23 mouse cellular contexts compared by ENCODE assay signal in genomic region chr3:152923530-152923929, GRCm38 (mm10). TPM values are rescaled to one million over a fixed set of nuclear protein-coding genes. Genes with fewer than 3 reads are reported as not detected.
DNase-seq lines count a peak whose midpoint lies in the region; ATAC-seq and TF ChIP-seq lines count a peak whose summit lies in the region.
"Had no signal": no experiment of that assay in that cellular context is flagged by ENCODE, and none has a peak within 500 bp of the region (broad histone marks: within the 10 kb centered on the region; RNA-seq: fewer than 3 reads in every experiment).

No protein-coding gene starts in this region.

- H3K9ac ChIP-seq in liver, postnatal 0 days (replicated peaks): no peak overlapping the region
- H3K9ac ChIP-seq in liver, embryonic 11.5 days (ENCODE audit: low read depth, low read length): no peak overlapping the region
- H3K9ac ChIP-seq in intestine, embryonic 16.5 days (ENCODE audit: low read depth, low read length): no peak overlapping the region
- H3K9ac ChIP-seq in midbrain, postnatal 0 days (replicated peaks; ENCODE audit: low read length, poor library complexity, severe bottlenecking): no peak overlapping the region
- H3K9ac ChIP-seq: embryonic facial prominence, embryonic 13.5 days had no signal

- ATAC-seq in liver, postnatal 0 days: no peak
- ATAC-seq in liver, embryonic 11.5 days (replicated peaks; ENCODE audit: low FRiP score): no peak
- no peak for ATAC-seq in intestine, embryonic 16.5 days
- ATAC-seq in midbrain, postnatal 0 days (ENCODE audit: low FRiP score): 0 out of 2 replicates have a peak, but pooled peaks have one; percentile 41
- ATAC-seq: forebrain, embryonic 16.5 days; inflammation-experienced regulatory T-cells, adult 6 months had no signal

- peak overlapping the region; percentile 3; the same call in 1 of the 2 replicates for H3K4me2 ChIP-seq in liver, postnatal 0 days (ENCODE audit: low read depth, low read length)
- H3K4me2 ChIP-seq in liver, embryonic 11.5 days: no peak overlapping the region
- peak overlapping the region; percentile 26; the same call in 1 of the 2 replicates for H3K4me2 ChIP-seq in intestine, embryonic 16.5 days (ENCODE audit: low read depth, low read length)
- no peak overlapping the region for H3K4me2 ChIP-seq in midbrain, postnatal 0 days (ENCODE audit: low read depth, low read length, poor library complexity, severe bottlenecking)
- H3K4me2 ChIP-seq: embryonic facial prominence, embryonic 13.5 days; heart, embryonic 11.5 days had no signal

- no peaks in the 10 kb centered on the region for H3K9me3 ChIP-seq in liver, postnatal 0 days (ENCODE audit: low read length)
- H3K9me3 ChIP-seq in liver, embryonic 11.5 days (ENCODE audit: control insufficient read depth, low read length): no peaks in the 10 kb centered on the region
- no peaks in the 10 kb centered on the region for H3K9me3 ChIP-seq in intestine, embryonic 16.5 days (ENCODE audit: control insufficient read depth, low read length)
- H3K9me3 ChIP-seq in midbrain, postnatal 0 days (ENCODE audit: low read length): no peaks in the 10 kb centered on the region
- H3K9me3 ChIP-seq: embryonic facial prominence, embryonic 13.5 days; limb, embryonic 10.5 days; megakaryocyte, embryonic 14.5 days had no signal

- H3K4me3 ChIP-seq in liver, postnatal 0 days (ENCODE audit: low read depth, low read length): no peak overlapping the region
- no peak overlapping the region for H3K4me3 ChIP-seq in liver, embryonic 11.5 days (ENCODE audit: low read depth, low read length)
- H3K4me3 ChIP-seq in intestine, embryonic 16.5 days (ENCODE audit: low read length): no peak overlapping the region
- no peak overlapping the region for H3K4me3 ChIP-seq in midbrain, postnatal 0 days (ENCODE audit: low read depth, low read length)
- H3K4me3 ChIP-seq: embryonic facial prominence, embryonic 13.5 days; limb, embryonic 10.5 days; megakaryocyte, embryonic 14.5 days; myocyte had no signal

- H3K27me3 ChIP-seq in liver, postnatal 0 days (ENCODE audit: insufficient read depth, low read length): no peaks in the 10 kb centered on the region
- no peaks in the 10 kb centered on the region for H3K27me3 ChIP-seq in liver, embryonic 11.5 days (replicated peaks; ENCODE audit: control insufficient read depth, insufficient read depth, low read length)
- H3K27me3 ChIP-seq in intestine, embryonic 16.5 days (replicated peaks; ENCODE audit: control insufficient read depth, insufficient read depth, low read length): no peaks in the 10 kb centered on the region
- no peaks in the 10 kb centered on the region for H3K27me3 ChIP-seq in midbrain, postnatal 0 days (ENCODE audit: insufficient read depth, low read length)
- H3K27me3 ChIP-seq: embryonic facial prominence, embryonic 13.5 days had no signal

- no peak overlapping the region for H3K27ac ChIP-seq in liver, postnatal 0 days (ENCODE audit: low read depth)
- H3K27ac ChIP-seq in liver, embryonic 11.5 days (ENCODE audit: low read depth, low read length): no peak overlapping the region
- H3K27ac ChIP-seq in intestine, embryonic 16.5 days (ENCODE audit: low read length): no peak overlapping the region
- H3K27ac ChIP-seq in midbrain, postnatal 0 days (ENCODE audit: low read depth, low read length): no peak overlapping the region
- H3K27ac ChIP-seq: embryonic facial prominence, embryonic 13.5 days; limb, embryonic 10.5 days had no signal

- no peaks in the 10 kb centered on the region; the same call in none of the 2 replicates for H3K4me1 ChIP-seq in liver, postnatal 0 days (ENCODE audit: insufficient read depth)
- peaks cover 20% of the 10 kb centered on the region for H3K4me1 ChIP-seq in liver, embryonic 11.5 days (replicated peaks; ENCODE audit: control insufficient read depth, insufficient read depth, low read length)
- H3K4me1 ChIP-seq in intestine, embryonic 16.5 days (ENCODE audit: control insufficient read depth, insufficient read depth, low read length): no peaks in the 10 kb centered on the region
- peaks cover 3% of the 10 kb centered on the region; the same call in 1 of the 2 replicates for H3K4me1 ChIP-seq in midbrain, postnatal 0 days (ENCODE audit: insufficient read depth, low read length)

- TF ChIP-seq EP300 in liver, postnatal 0 days (IDR thresholded peaks at IDR 0.05; ENCODE audit: low read depth): no peak

- TF ChIP-seq POLR2A in brain, embryonic 14.5 days (IDR thresholded peaks at IDR 0.05; ENCODE audit: borderline replicate concordance, extremely low read depth, insufficient read depth, insufficient read length, poor library complexity, severe bottlenecking): no peak

- no peak for DNase-seq in liver, postnatal 0 days
- DNase-seq in liver, embryonic 11.5 days (ENCODE audit: low spot score): no peak
- DNase-seq in brain, embryonic 14.5 days (ENCODE audit: low read depth): peak; percentile 46
- DNase-seq in midbrain, postnatal 0 days (ENCODE audit: low spot score): no peak
- DNase-seq in gastrocnemius, postnatal 36 days: no peak
- no peak for DNase-seq in spleen, postnatal 4 days (ENCODE audit: low spot score in 2 of 2)
- DNase-seq: adrenal gland, adult 8-10 months; cerebellum, adult 9-11 months; heart, postnatal 10 days; kidney, postnatal 10 days; lung, adult 2 months; right cerebral cortex, postnatal 25 days; thymus, postnatal 25 days had no signal

- H3K36me3 ChIP-seq in liver, postnatal 0 days (replicated peaks; ENCODE audit: insufficient read depth, low read length): no peaks in the 10 kb centered on the region
- no peaks in the 10 kb centered on the region for H3K36me3 ChIP-seq in liver, embryonic 11.5 days (ENCODE audit: control insufficient read depth, insufficient read depth, low read length)
- H3K36me3 ChIP-seq in intestine, embryonic 16.5 days (ENCODE audit: control insufficient read depth, insufficient read depth, low read length): no peaks in the 10 kb centered on the region
- no peaks in the 10 kb centered on the region for H3K36me3 ChIP-seq in midbrain, postnatal 0 days (ENCODE audit: insufficient read depth, low read length)
- H3K36me3 ChIP-seq: embryonic facial prominence, embryonic 13.5 days; limb, embryonic 10.5 days had no signal

- intact Hi-C loops in gastrocnemius, postnatal 36 days (cut with DNase I): no loop called here

- 64% methylated on average over 15 of the region's 15 CpGs for WGBS in liver, postnatal 0 days (ENCODE audit: insufficient replicate concordance)
- WGBS in liver, embryonic 11.5 days: 69% methylated on average over 15 of the region's 15 CpGs
- WGBS in intestine, embryonic 16.5 days: 29% methylated on average over 15 of the region's 15 CpGs
- 58% methylated on average over 15 of the region's 15 CpGs for WGBS in midbrain, postnatal 0 days

- no peak for TF ChIP-seq CTCF in liver, postnatal 0 days (IDR thresholded peaks at IDR 0.05; ENCODE audit: low read depth)
- no peak for TF ChIP-seq CTCF in brain, embryonic 14.5 days (IDR thresholded peaks at IDR 0.05; ENCODE audit: borderline replicate concordance, extremely low read depth, insufficient read depth, insufficient read length)
- no peak for TF ChIP-seq CTCF in midbrain, postnatal 0 days (IDR thresholded peaks at IDR 0.05)

RNA-seq across cellular contexts. Expression of gene St6galnac5, which starts 58.5 kb away (rescaled TPM):
- 0.02 TPM in 1 of 2 replicates, not detected in the other for polyA plus RNA-seq in liver, postnatal 0 days (2015; fragmentation: Nextera tagmentation; extraction: Ambion mirVana)
- 0.43 and 0.66 TPM in 2 replicates for polyA plus RNA-seq in liver, embryonic 11.5 days (2014; fragmentation: Nextera tagmentation; extraction: Ambion mirVana)
- polyA plus RNA-seq in brain, embryonic 14.5 days (2012; rRNA removed): 17.7 and 24.4 TPM in 2 replicates
- 0.28 and 0.58 TPM in 2 replicates for polyA plus RNA-seq in intestine, embryonic 16.5 days (2015; fragmentation: Nextera tagmentation; extraction: Ambion mirVana)
- 14.9 and 19.6 TPM in 2 replicates for total RNA-seq in midbrain, postnatal 0 days (2014; rRNA removed)
- polyA plus RNA-seq in midbrain, postnatal 0 days (2015; fragmentation: Nextera tagmentation; extraction: Ambion mirVana): 17.3 and 18.1 TPM in 2 replicates
- total RNA-seq in gastrocnemius, postnatal 36 days (2021): under 1 TPM; 0.05 to 0.12 TPM
- total RNA-seq: granulocyte monocyte progenitor cell, adult 5-6 weeks; heart, postnatal 10 days; liver, adult 2 months had no signal
- polyA plus RNA-seq: liver, adult 2 months; myocyte had no signal

Comparison
In these comparisons a context has a peak if more than half of its experiments do, and no peak if none do; other contexts are left out.
1. H3K4me2 ChIP-seq: peak in liver, postnatal 0 days (single experiment) and intestine, embryonic 16.5 days (single experiment); none in liver, embryonic 11.5 days (single experiment) and midbrain, postnatal 0 days (single experiment).
2. RNA of gene St6galnac5, which starts 58.5 kb away (polyA plus RNA-seq): 17.7 to 24.4 TPM in brain, embryonic 14.5 days and 17.3 to 18.1 TPM in midbrain, postnatal 0 days; 0.43 to 0.66 TPM in liver, embryonic 11.5 days, 0.28 to 0.58 TPM in intestine, embryonic 16.5 days and 0.02 TPM in liver, postnatal 0 days; every median in the first group is over 10 times any median in the second.